Mouse (Mus musculus): ENCODE results near the gene Gdpgp1. TPM values are rescaled to one million over a fixed set of nuclear protein-coding genes. Genes with fewer than 3 reads are reported as not detected.

Gdpgp1 gene
- polyA plus RNA-seq, 1 experiment from 2014 or later = 5.3 TPM

DNA sequence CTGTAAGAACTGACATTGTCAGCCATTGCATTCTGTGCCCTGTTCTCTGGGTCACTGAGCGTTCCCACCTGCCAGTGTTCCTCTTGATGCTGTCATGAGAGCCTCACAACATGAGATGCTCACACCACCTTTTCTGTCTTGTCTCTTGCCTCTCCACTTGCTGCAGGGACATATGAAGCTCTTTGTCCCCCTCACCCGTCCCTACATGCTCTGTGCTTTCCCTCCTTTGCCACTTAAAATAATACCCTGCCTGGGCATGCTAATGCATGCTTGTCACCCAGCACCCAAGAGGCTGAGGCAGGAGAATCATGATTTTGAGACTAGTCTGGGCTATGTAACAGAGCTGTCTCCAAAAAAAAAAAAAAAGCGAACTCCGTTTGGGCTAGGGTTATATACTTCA is 21.7 kb upstream of the Gdpgp1 start:
- Histone ChIP-seq H3K4me1 (ENCODE audit: control insufficient read depth, insufficient read depth, low read length) (peaks cover 14% of the 10 kb centered on the region; the same call in 1 of the 2 replicates), H3K9me3 (ENCODE audit: control insufficient read depth, low read length) (no peaks in the 10 kb centered on the region; the same call in 1 of the 2 replicates), H3K4me3 (ENCODE audit: low read length) (no peak overlapping the region), H3K4me2 (replicated peaks; ENCODE audit: low read depth, low read length) (no peak overlapping the region), H3K9ac (ENCODE audit: low read depth, low read length) (no peak overlapping the region), H3K27me3 (ENCODE audit: control insufficient read depth, insufficient read depth, low read length) (no peaks in the 10 kb centered on the region), H3K36me3 (ENCODE audit: control insufficient read depth, insufficient read depth, low read length) (peaks cover 15% of the 10 kb centered on the region; the same call in 1 of the 2 replicates), H3K27ac (ENCODE audit: low read depth, low read length) (no peak overlapping the region)
- 77% methylated on average over 4 of the region's 4 CpGs for WGBS
- no peak for ATAC-seq (ENCODE audit: low FRiP score, low TSS enrichment)

GRCm38 (mm10) chr7:80213604-80214003 is 19.1 kb upstream of the Gdpgp1 start:
- no peaks in the 10 kb centered on the region; the same call in 1 of the 2 replicates for H3K9me3 ChIP-seq (ENCODE audit: control insufficient read depth, low read length)
- 0 out of 2 replicates have a peak, but pooled peaks cover 4% of the 10 kb centered on the region for H3K4me1 ChIP-seq (ENCODE audit: control insufficient read depth, insufficient read depth, low read length)
- ATAC-seq (ENCODE audit: low FRiP score, low TSS enrichment) = no peak
- 92% methylated on average over 7 of the region's 7 CpGs for WGBS
- no peak overlapping the region for H3K4me3 ChIP-seq (ENCODE audit: low read length)
- H3K9ac ChIP-seq (ENCODE audit: low read depth, low read length) = no peak overlapping the region
- no peaks in the 10 kb centered on the region for H3K27me3 ChIP-seq (ENCODE audit: control insufficient read depth, insufficient read depth, low read length)
- H3K4me2 ChIP-seq (replicated peaks; ENCODE audit: low read depth, low read length) = no peak overlapping the region
- peaks cover 37% of the 10 kb centered on the region; the same call in 1 of the 2 replicates for H3K36me3 ChIP-seq (ENCODE audit: control insufficient read depth, insufficient read depth, low read length)
- H3K27ac ChIP-seq (ENCODE audit: low read depth, low read length) = no peak overlapping the region

GRCm38 (mm10) chr7:80214459-80214858 is 18.2 kb upstream of the Gdpgp1 start:
- 82% methylated on average over 8 of the region's 8 CpGs for WGBS
- no peak for ATAC-seq (ENCODE audit: low FRiP score, low TSS enrichment)
- Histone ChIP-seq H3K27ac (ENCODE audit: low read depth, low read length) (no peak overlapping the region), H3K36me3 (ENCODE audit: control insufficient read depth, insufficient read depth, low read length) (peaks cover 46% of the 10 kb centered on the region), H3K9me3 (ENCODE audit: control insufficient read depth, low read length) (no peaks in the 10 kb centered on the region; the same call in 1 of the 2 replicates), H3K4me1 (ENCODE audit: control insufficient read depth, insufficient read depth, low read length) (no peaks in the 10 kb centered on the region), H3K9ac (ENCODE audit: low read depth, low read length) (no peak overlapping the region), H3K27me3 (ENCODE audit: control insufficient read depth, insufficient read depth, low read length) (no peaks in the 10 kb centered on the region), H3K4me3 (ENCODE audit: low read length) (no peak overlapping the region), H3K4me2 (replicated peaks; ENCODE audit: low read depth, low read length) (no peak overlapping the region)

DNA sequence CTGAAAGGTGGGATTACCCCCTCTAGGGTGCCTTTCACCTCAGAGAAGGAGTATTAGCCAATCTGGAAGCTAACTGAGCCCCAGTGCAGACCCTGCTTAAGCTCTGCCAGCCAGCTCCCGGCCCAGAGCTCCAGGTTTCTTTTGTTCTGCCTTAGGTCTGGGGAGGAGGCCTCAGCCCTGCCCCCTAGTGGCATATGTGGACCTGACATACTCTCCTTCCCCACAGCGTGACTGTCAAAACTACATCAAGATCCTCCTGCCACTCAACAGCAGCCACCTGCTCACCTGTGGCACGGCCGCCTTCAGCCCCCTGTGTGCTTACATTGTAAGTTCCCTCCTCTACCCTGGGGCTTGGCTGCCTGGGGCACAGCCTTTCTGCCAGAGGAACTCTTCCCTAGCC is 17.3 kb upstream of the Gdpgp1 start:
- WGBS = 23% methylated on average over 4 of the region's 4 CpGs
- Histone ChIP-seq H3K27me3 (ENCODE audit: control insufficient read depth, insufficient read depth, low read length) (no peaks in the 10 kb centered on the region), H3K4me3 (ENCODE audit: low read length) (no peak overlapping the region), H3K9ac (ENCODE audit: low read depth, low read length) (0 out of 2 replicates have a peak overlapping the region, but pooled peaks have one; percentile 7), H3K4me1 (ENCODE audit: control insufficient read depth, insufficient read depth, low read length) (no peaks in the 10 kb centered on the region), H3K36me3 (ENCODE audit: control insufficient read depth, insufficient read depth, low read length) (peaks cover 55% of the 10 kb centered on the region), H3K27ac (ENCODE audit: low read depth, low read length) (no peak overlapping the region), H3K4me2 (replicated peaks; ENCODE audit: low read depth, low read length) (no peak overlapping the region), H3K9me3 (ENCODE audit: control insufficient read depth, low read length) (no peaks in the 10 kb centered on the region; the same call in 1 of the 2 replicates)
- ATAC-seq (ENCODE audit: low FRiP score, low TSS enrichment) = peak; percentile 74

GRCm38 (mm10) chr7:80216566-80216965 is 16.1 kb upstream of the Gdpgp1 start:
- Histone ChIP-seq H3K27ac (ENCODE audit: low read depth, low read length) (no peak overlapping the region), H3K4me2 (replicated peaks; ENCODE audit: low read depth, low read length) (no peak overlapping the region), H3K4me3 (ENCODE audit: low read length) (no peak overlapping the region), H3K27me3 (ENCODE audit: control insufficient read depth, insufficient read depth, low read length) (no peaks in the 10 kb centered on the region), H3K36me3 (ENCODE audit: control insufficient read depth, insufficient read depth, low read length) (peaks cover 67% of the 10 kb centered on the region), H3K9ac (ENCODE audit: low read depth, low read length) (no peak overlapping the region), H3K9me3 (ENCODE audit: control insufficient read depth, low read length) (no peaks in the 10 kb centered on the region; the same call in 1 of the 2 replicates), H3K4me1 (ENCODE audit: control insufficient read depth, insufficient read depth, low read length) (no peaks in the 10 kb centered on the region)
- 70% methylated on average over 8 of the region's 8 CpGs for WGBS
- ATAC-seq (ENCODE audit: low FRiP score, low TSS enrichment) = no peak

GRCm38 (mm10) chr7:80218666-80219065 is 14.0 kb upstream of the Gdpgp1 start:
- peaks cover 75% of the 10 kb centered on the region for H3K36me3 ChIP-seq (ENCODE audit: control insufficient read depth, insufficient read depth, low read length)

DNA sequence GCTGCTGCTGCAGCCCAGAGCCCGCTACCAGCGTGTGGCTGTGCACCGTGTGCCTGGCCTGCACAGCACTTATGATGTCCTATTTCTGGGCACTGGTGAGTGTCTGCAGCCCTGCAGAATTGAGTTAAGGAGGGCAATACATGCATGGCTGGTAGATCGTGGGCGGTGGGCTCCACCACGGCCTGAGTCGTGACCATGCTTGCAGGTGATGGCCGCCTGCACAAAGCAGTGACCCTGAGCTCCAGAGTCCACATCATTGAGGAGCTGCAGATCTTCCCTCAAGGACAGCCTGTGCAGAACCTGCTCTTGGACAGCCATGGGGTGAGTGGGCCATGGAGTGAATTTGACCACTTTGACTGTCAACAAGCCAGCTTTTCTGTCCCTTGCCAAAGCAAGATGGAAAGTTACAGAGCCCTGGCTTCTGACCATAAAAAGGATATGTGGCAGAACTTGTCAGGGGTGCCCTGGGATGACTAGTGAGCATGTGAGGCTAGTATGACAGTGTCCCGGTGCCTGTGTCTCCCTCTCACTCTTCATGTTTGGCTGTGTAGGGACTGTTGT is 12.3 kb upstream of the Gdpgp1 start:
- peaks cover 88% of the 10 kb centered on the region for H3K36me3 ChIP-seq (ENCODE audit: control insufficient read depth, insufficient read depth, low read length)
- 91% methylated on average over 9 of the region's 9 CpGs for WGBS
- ATAC-seq (ENCODE audit: low FRiP score, low TSS enrichment) = no peak

More at GRCm38 (mm10) chr7:80218666-80219065, 14.0 kb upstream of the Gdpgp1 start:
- no peak overlapping the region for H3K4me2 ChIP-seq (replicated peaks; ENCODE audit: low read depth, low read length)
- WGBS = 92% methylated on average over 9 of the region's 9 CpGs
- H3K27ac ChIP-seq (ENCODE audit: low read depth, low read length) = no peak overlapping the region
- no peaks in the 10 kb centered on the region for H3K4me1 ChIP-seq (ENCODE audit: control insufficient read depth, insufficient read depth, low read length)
- no peaks in the 10 kb centered on the region; the same call in 1 of the 2 replicates for H3K9me3 ChIP-seq (ENCODE audit: control insufficient read depth, low read length)
- no peak overlapping the region for H3K4me3 ChIP-seq (ENCODE audit: low read length)
- ATAC-seq (ENCODE audit: low FRiP score, low TSS enrichment) = no peak
- no peak overlapping the region for H3K9ac ChIP-seq (ENCODE audit: low read depth, low read length)
- H3K27me3 ChIP-seq (ENCODE audit: control insufficient read depth, insufficient read depth, low read length) = no peaks in the 10 kb centered on the region

GRCm38 (mm10) chr7:80221179-80221750 is 11.4 kb upstream of the Gdpgp1 start:
- H3K9me3 ChIP-seq (ENCODE audit: control insufficient read depth, low read length) = no peaks in the 10 kb centered on the region
- no peaks in the 10 kb centered on the region for H3K4me1 ChIP-seq (ENCODE audit: control insufficient read depth, insufficient read depth, low read length)
- H3K27me3 ChIP-seq (ENCODE audit: control insufficient read depth, insufficient read depth, low read length) = no peaks in the 10 kb centered on the region
- peaks cover 85% of the 10 kb centered on the region for H3K36me3 ChIP-seq (ENCODE audit: control insufficient read depth, insufficient read depth, low read length)
- no peak for ATAC-seq (ENCODE audit: low FRiP score, low TSS enrichment)
- no peak overlapping the region for H3K9ac ChIP-seq (ENCODE audit: low read depth, low read length)
- 86% methylated on average over 4 of the region's 4 CpGs for WGBS
- H3K4me2 ChIP-seq (replicated peaks; ENCODE audit: low read depth, low read length) = no peak overlapping the region
- H3K27ac ChIP-seq (ENCODE audit: low read depth, low read length) = no peak overlapping the region
- H3K4me3 ChIP-seq (ENCODE audit: low read length) = no peak overlapping the region

More for the DNA sequence above, 12.3 kb upstream of the Gdpgp1 start:
- H3K27me3 ChIP-seq (ENCODE audit: control insufficient read depth, insufficient read depth, low read length) = no peaks in the 10 kb centered on the region
- no peak overlapping the region for H3K27ac ChIP-seq (ENCODE audit: low read depth, low read length)
- H3K4me3 ChIP-seq (ENCODE audit: low read length) = no peak overlapping the region
- no peaks in the 10 kb centered on the region; the same call in 1 of the 2 replicates for H3K9me3 ChIP-seq (ENCODE audit: control insufficient read depth, low read length)
- no peak overlapping the region for H3K4me2 ChIP-seq (replicated peaks; ENCODE audit: low read depth, low read length)
- no peaks in the 10 kb centered on the region for H3K4me1 ChIP-seq (ENCODE audit: control insufficient read depth, insufficient read depth, low read length)
- no peak overlapping the region for H3K9ac ChIP-seq (ENCODE audit: low read depth, low read length)

GRCm38 (mm10) chr7:80227065-80227464 is 5.6 kb upstream of the Gdpgp1 start:
- 97% methylated on average over 4 of the region's 4 CpGs for WGBS

More at GRCm38 (mm10) chr7:80227065-80227464, 5.6 kb upstream of the Gdpgp1 start:
- Histone ChIP-seq H3K27me3 (ENCODE audit: control insufficient read depth, insufficient read depth, low read length) (no peaks in the 10 kb centered on the region), H3K4me3 (ENCODE audit: low read length) (no peak overlapping the region), H3K9me3 (ENCODE audit: control insufficient read depth, low read length) (no peaks in the 10 kb centered on the region), H3K4me1 (ENCODE audit: control insufficient read depth, insufficient read depth, low read length) (peaks cover 14% of the 10 kb centered on the region; the same call in 1 of the 2 replicates), H3K27ac (ENCODE audit: low read depth, low read length) (no peak overlapping the region), H3K4me2 (replicated peaks; ENCODE audit: low read depth, low read length) (no peak overlapping the region), H3K9ac (ENCODE audit: low read depth, low read length) (no peak overlapping the region), H3K36me3 (ENCODE audit: control insufficient read depth, insufficient read depth, low read length) (peaks cover 47% of the 10 kb centered on the region)
- ATAC-seq (ENCODE audit: low FRiP score, low TSS enrichment) = no peak

Data from kidney, embryonic 14.5 days (tissue).